Mouse (Mus musculus) fat pad, adult 2 months (tissue): Measurements from ENCODE around the gene Cr2.
"Not testable (repeated sequence)": the region's sequence is repeated elsewhere in the genome, so short reads cannot be mapped to it uniquely, and the experiment has no call there.

Experiments used
- DNase-seq: peaks from one replicate; pipeline ENCODE4 v3.0.0-alpha.2; 2011; ENCODE audit warnings: low read depth, low spot score; ENCODE audit errors: extremely low read depth

The Cr2 gene

GRCm38 (mm10) chr1:195175980-195176931 lies at the start of gene Cr2:
Gene Cr2 (minus strand): TSS chr1:195176716.
- DNase-seq, result no peak

GRCm38 (mm10) chr1:195221781-195222180 lies 45.3 kb upstream of the Cr2 start:
- no peak for DNase-seq

GRCm38 (mm10) chr1:195212851-195213250 lies 36.3 kb upstream of the Cr2 start:
- DNase-seq, result not testable (repeated sequence)

GRCm38 (mm10) chr1:195184746-195185145 lies 8.2 kb upstream of the Cr2 start:
- DNase-seq, result no peak

GRCm38 (mm10) chr1:195164996-195165755 lies 11.3 kb downstream of the Cr2 start:
- no peak for DNase-seq

GRCm38 (mm10) chr1:195132070-195132469 lies 44.4 kb downstream of the Cr2 start:
- DNase-seq, result no peak

GRCm38 (mm10) chr1:195131675-195132015 lies 44.9 kb downstream of the Cr2 start:
- no peak for DNase-seq

GRCm38 (mm10) chr1:195130953-195131674 lies 45.4 kb downstream of the Cr2 start, which contains the start of gene Cr1l:
Gene Cr1l (minus strand): TSS chr1:195131586.
- DNase-seq, result peak; percentile 37

GRCm38 (mm10) chr1:195130479-195130878 lies 46.0 kb downstream of the Cr2 start:
- no peak for DNase-seq

GRCm38 (mm10) chr1:195129867-195130266 lies 46.6 kb downstream of the Cr2 start:
- DNase-seq, result no peak

- no peak for DNase-seq
Observed at GRCm38 (mm10) chr1:195114414-195114813, 62.1 kb downstream of the Cr2 start.

GRCm38 (mm10) chr1:195113621-195114020 lies 62.9 kb downstream of the Cr2 start:
- no peak for DNase-seq

- no peak for DNase-seq
Observed at GRCm38 (mm10) chr1:195100693-195101092, 75.8 kb downstream of the Cr2 start.

- DNase-seq, result no peak
Observed at GRCm38 (mm10) chr1:195098004-195098403, 78.5 kb downstream of the Cr2 start.

- peak; percentile 16 for DNase-seq
Observed at GRCm38 (mm10) chr1:195092220-195092720, 84.2 kb downstream of the Cr2 start, which contains the start of gene Cd46. Gene Cd46 (minus strand): TSS chr1:195092249.

- peak; percentile 5 for DNase-seq
Observed at GRCm38 (mm10) chr1:195091699-195092219, 84.8 kb downstream of the Cr2 start.
